Mouse (Mus musculus) CD4-positive, CD25-positive, alpha-beta regulatory T cell, adult 4 months (primary cell): Measurements from ENCODE around the gene Chit1. TPM values are rescaled to one million over a fixed set of nuclear protein-coding genes. Genes with fewer than 3 reads are reported as not detected.

Source experiments
- ATAC-seq: one replicate; pipeline ENCODE4 v1.8.0; 2017
- polyA plus RNA-seq, 2 experiments: library from polyadenylated mRNA; unstranded; fragments of 100-300 nt; shearing (Covaris generic); gene quantifications; one replicate each; pipeline ENCODE4 v1.2.1; 2017

Chit1 gene
- polyA plus RNA-seq, 2 experiments from 2014 or later: not detected

DNA sequence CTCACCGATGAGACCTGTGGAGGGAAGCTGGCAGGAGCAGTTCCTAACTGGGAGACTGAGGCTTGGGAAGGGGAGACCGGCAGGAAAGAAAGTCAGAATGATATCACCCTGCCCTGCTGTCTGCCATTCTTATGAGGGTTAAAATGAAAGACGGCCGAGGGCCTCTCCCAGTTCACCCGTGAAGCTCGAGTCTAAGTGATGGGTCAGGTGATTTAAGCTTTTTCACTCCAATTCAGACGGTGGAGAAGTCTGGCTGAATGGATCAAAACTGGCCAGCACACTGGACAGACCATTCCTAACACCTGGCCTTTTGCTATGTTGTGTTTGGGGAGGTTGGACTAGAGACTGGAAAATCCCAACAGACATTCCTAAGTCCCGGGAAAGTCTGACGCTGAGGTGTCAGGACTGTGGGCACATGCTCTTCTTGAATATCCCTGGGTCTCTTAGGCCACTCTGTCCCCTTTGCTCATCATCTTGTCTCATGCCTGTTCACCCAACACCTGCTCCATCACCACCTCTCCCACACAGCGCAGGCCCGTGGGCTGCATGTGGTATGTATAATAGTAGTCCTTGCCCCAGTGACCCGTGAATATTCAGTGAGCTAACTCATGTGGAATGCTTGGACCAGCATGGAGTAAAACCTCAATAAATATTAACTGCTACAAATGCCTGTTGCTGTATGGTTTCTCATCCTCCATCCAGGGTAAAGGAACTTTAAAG, 11.4 kb upstream of the Chit1 start:
- peak; percentile 38 for ATAC-seq

DNA sequence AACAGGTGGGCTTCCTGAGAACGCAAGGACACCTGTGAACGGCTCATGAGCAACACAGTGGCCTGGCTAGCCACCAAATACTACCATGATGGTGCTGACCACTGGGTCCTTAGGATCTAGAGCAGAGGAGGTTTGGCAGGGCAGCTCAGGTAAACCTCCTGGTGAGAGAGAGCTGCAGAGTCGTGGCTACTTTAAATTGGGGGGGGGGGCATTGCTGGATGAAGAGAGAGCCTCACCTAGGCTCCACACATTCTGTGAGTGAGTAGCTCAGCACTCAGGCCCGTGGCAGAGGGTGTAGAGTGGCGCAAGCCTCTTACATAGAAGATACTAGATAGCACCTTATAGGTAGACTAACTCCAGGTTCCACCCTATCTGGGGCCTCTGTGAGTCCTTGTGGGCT, 10.6 kb upstream of the Chit1 start:
- no peak for ATAC-seq

DNA sequence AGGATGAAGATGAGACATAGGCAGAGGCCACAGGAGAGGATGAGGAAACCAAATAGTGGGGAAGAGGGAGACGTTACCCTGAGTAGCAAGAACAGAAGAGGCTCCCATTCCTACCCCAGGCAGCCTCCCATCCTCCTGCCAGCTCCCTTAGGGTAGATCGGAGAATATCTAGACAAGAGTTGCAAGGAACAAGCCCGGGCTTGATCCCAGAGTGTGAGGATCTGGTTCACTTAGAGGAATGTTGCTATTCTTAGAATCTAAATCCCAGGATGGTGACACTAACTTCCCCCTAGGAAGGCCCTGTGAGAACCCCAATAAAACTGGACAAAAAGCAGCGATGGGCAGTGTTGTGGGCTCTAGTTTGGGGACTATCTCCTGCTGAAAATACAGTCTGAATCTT, 10.1 kb upstream of the Chit1 start:
- no peak for ATAC-seq

DNA sequence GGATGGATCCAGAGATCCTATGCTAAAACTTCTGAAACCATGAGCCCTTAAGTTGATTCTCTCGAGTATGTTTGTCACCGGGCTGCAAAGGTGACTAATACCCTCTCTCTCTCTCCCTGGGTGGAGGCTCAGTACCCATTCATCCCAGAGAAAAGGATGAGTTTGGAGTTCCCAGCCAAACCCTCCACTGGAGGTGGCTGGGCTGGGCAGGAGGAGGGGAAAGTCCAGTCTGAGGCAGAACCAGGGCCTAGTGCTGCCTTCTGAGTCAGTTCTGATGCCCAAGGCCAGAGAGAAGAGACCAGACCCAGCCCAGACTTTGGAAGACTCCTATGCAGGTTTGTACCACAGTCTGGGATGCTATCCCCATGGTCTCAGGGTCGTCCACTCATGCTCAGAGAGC, 9.4 kb upstream of the Chit1 start:
- no peak for ATAC-seq

DNA sequence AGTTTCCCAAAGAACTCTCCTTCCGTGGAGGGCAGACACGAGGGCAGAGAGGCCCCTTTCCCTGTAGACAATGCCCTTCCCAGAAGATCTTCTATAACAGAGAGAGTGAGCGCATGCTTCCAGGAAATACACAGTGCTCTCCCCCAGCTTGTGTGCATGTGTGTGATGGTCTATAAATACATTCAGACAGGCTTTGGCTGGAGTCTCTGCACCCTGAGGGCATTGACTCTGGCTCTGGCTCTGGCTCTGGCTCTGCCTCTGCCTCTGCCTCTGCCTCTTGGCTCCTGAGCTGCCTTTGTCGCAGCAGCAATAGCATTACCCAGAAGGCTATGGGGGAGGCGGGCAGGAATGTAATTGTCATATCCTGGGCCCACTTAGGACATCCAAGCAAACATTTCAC, 7.2 kb upstream of the Chit1 start:
- ATAC-seq: no peak

DNA sequence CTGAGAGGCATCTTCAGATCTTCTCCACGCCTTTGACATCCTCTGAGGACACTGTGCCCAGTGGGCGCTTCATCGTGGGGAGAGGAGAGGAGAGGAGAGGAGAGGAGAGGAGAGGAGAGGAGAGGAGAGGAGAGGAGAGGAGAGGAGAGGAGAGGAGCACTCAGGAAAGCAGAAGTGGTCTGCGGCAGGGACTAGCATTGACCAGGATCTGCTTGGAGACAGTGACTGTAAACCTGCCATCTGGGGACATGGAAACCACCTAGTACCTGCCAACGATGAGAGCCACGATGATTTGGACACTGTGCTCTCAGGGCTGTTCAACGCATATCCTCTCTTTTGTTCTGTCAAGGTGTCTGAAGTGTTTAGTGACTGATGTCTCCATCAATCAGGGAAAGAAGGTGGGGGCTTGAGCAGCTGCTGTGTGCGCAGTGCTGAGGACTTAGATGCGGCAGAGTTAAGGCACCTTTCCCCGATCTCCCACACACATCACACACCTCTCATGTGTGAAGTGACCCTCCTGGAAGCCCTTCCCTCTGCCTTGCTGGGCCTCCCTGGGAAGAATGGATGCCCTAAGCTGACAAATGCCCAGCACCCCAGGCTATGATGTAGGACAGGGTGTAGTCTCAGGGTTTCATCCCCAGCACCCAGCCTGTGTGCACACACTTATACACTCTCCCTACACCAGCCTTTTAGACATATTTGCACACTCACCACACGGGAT, 5.8 kb upstream of the Chit1 start:
- ATAC-seq: no peak

DNA sequence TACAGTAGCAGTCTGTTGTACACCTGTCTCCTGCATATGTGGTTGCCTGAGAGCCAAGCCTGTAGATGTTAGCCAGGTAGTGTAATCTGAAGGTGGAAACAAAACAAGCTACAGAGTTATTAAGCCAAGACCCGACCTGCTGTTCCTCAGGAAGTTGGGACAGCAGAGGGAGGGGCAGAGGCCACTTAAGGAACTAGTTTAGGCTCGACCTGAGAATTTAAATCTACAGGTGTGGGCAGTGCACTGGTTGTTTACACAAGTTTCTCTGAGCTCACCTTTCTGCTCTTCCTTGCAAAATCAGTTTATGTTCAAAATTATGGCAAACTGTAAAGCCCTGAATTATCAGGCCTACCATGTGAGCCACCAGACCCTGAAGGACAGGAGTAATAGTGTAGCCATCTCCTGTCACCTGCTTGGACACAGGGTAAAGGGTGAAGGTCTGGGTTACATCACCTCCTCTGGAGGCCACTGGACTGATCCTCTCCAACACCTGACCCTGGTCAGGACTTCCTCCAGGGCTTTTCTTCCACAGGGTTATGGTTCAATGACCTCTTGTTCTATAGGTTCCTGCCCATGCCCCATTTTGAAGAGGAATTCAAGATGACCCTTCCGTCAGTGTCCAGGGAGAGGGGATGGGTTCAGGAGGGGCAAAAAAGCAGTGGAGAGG, 5.1 kb upstream of the Chit1 start:
- ATAC-seq: no peak

DNA sequence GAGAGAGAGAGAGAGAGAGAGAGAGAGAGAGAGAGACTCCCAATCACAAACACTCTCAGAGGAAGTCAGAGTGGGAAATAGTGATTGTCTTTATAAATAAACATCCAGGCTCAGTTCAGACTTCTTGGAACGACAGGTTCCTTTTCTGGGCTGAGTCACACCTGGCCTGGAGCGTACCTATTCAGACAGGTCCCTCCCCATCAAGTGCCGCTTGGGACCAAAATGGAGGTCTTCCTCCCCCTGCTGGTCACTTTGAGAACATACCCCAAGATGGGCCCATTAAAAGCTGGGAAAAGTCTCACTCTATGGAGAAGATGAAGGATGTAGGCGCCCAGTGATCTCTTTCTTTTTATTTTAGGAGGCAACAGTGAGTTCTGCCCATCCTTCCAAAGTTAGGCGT, 4.3 kb upstream of the Chit1 start:
- peak; percentile 96 for ATAC-seq

DNA sequence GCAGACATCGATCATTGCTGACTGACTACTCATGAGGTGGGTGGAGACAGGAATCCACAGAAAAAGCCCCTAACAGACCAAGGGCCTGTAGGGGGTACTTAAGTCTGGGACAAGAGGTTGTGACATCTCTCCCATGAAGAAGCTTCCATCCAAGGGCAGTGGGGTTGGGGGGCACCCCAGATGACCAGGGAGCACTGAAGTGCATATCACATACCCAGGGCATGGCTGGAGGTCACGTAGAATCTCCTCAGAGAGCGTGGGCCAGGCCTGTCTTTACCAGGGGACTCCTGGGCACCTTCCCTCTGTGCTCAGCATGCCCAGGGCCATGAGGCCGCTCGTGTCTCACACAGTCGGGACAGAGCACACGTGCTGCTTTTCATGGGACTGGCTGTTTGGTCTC, 3.3 kb upstream of the Chit1 start:
- no peak for ATAC-seq

DNA sequence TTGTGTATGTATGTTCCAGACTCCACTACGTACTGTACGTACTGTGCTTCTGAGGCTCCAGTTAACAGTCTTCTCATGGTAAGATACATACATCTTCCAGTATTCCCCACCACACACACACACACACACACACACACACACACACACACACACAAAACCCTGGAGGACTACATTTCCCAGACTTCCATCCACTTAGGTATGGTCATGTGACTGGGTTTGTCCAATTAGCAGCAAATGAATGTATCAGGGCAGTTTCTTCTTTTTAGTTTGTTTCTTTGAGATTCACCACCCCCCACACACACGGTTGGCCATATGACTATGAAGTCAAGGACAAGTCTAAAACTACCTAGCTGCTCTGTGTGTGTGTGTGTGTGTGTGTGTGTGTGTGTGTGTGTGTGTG, 1.0 kb upstream of the Chit1 start:
- ATAC-seq: peak; percentile 35

DNA sequence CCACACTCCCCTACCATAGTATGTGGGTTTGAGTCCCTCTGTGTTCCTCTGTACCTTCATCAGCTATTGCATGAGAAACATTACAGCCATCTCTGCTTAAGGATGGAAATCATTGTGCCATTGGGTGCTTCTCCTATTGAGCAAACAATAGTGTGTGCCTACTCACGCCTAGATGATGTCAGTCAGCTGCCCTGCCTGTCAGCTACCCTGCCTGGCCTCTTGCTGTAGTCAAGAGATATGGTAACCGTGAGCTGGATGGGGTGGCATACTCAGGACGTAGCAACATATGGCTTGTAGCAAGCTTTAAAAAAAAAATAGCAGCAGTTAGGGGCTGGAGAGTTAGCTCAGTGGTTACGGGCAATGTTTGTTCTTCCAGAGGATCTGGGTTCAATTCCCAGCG, 593 bp upstream of the Chit1 start:
- no peak for ATAC-seq

DNA sequence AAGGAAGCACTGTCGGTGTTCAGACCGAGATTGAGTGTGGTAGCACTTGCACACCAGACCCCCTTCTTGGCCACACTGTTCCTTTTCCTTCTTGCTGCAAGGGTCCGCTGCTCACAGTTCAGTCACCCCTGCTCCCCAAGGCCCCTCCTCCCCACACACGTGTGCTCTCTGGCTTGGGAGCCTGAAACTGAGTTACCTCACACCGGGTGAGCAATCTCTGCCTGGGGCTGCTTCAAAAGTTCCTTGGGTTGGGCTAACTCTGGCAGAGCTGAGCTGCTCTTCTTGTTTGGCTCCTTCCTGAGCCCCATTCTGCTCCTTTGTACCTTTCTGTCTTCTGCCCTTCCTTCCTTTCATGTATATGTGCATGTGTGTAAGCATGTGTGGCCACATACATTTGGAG, 2.5 kb downstream of the Chit1 start:
- no peak for ATAC-seq

DNA sequence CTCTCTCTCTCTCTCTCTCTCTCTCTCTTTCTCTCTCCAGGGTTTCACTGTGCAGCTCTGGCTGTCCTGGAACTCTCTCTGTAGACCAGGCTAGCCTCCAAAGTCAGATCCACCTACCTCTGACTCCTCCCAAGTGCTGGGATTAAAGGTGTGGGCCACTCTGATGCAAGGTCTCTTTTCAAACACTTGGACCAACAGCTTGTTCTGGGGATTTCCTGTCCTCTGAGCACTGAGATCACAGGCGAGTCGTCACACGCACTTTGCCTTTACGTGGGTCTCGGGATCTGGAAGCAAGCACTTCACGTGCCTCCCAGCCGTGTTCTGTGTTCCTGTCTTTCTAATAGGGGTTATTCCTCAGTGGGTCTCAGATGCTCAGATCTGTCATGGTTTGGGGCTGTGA, 3.0 kb downstream of the Chit1 start:
- no peak for ATAC-seq

DNA sequence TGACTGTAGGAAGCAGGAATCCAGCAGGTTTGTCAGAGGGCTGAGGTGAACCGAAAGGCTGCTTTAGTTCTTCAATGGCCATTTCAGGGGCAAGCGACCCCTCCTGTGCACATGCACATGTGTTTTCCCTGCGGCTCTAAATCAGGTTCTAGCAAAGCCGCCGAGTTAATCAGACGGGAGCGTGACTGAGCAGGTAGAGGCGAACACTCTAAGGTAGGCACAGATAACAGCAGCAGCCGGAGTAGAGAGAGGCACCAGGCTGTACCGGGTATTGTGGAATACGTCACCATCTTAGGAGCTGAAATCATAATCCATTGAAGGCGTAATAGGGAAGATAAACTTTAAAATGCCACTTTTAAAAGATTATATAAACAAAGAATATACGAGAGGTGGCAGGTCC, 3.7 kb downstream of the Chit1 start:
- no peak for ATAC-seq

DNA sequence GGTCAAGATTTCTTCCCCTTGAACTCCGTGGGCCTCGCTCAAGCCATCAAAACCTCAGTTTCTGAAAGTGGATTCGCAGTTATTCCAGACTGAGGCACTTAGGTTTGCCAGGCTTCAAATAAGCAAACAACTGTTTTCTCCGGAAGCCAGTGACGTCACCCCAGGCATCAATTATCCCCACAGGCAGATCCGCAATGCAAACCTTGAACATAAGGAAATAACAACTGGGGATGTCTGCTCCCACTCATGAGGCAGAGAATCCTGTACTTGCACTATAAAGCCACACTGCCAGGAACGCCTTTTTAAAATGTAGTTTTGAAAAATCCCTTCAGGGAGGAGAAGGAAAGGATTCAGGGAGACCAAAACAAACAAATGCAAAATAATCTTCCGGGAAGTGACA, 4.4 kb downstream of the Chit1 start:
- ATAC-seq: no peak

DNA sequence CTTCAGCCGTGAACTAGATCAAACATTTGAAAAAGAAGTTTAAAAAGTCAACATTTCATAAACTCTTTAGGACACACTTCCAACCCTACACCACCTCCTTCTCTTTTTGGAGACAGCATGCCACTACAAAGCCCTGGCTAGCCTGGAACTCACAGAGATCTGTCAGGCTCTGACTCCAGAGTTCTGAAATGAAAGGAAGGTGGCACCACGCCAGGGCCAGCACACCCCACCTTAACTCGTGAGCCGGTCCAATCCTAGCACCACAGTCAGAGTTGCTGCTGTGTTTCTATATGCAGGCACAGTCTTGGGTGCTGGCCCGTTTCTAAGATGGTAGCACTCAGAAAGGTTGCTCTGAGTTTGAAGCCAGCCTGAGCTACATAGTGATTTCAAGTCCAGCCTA, 6.1 kb downstream of the Chit1 start:
- ATAC-seq: no peak

DNA sequence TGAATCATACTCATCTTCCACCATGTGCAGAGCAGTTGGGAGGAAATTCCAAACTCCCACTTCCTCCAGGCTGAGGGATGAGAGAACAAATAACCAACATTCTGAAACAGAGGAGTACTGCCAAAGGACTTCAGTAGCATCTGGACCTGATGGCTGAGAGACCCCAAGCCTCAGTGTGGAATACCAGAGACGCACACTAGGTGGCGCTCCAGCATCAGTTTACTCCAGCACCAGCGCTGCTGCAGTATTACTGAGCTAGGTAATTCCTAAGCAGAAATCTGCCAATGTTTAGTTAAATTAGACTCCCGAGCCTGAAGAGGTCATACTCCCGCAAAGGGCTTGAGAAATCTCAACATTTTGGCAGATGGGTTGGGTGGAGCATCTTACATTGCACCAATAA, 9.1 kb downstream of the Chit1 start:
- no peak for ATAC-seq

DNA sequence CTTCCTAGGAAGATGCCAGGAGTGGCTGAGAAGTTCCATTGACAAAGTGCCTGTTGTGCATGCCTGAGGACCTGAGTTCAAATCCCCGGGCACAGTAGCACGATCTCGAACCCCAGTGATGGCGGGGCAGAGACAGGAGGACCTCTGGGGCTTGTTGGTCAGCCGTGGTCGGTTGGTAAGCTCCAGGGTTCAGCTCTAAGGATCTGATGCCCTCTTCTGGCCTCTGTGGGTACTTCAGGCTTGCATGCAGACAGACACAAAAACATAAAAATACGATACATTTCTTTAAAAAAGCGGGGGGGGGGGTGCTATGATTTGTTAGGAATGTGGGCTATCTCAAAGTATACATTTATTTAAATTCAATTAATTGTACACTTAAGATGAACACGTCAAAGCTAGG, 11.2 kb downstream of the Chit1 start:
- no peak for ATAC-seq

DNA sequence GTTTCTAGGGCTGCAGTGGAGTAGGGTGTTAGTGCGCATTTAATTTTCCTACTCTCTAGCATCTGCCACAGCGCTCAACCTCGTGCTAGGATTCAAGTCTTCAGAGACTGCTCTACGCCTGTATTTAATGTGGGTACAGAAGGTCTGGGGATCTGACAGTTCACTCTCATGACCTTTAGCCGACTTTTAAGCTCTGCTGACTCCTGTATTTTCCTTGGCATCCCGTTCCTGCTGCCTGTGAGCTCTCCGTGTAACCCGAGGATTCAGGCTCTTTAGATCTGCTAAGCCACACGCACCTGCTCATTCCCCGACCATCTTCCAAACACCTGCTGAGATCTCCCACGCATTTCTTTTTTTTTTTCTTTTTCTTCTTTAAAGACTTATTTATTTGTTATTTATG, 22.3 kb downstream of the Chit1 start:
- no peak for ATAC-seq

DNA sequence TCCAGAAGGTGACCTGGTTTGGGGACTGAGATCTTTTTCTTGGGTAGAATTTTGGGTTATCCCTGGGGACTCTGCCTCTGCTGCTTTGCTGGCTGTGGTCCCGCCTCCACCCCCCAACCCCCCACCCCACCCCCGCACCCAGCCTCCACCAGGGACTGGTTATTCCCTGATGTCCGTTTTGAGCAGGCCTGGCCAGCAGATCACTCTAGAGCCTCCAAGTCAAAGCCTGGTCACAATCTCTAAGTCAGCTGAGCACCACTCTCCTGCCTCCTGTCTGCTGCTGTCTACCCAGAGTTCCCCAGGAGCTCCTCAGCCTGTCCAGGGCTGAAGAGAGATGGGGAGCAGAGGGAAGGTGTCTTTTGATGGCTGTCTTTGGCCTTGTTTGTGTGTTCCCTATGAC, 25.3 kb downstream of the Chit1 start:
- ATAC-seq: no peak

DNA sequence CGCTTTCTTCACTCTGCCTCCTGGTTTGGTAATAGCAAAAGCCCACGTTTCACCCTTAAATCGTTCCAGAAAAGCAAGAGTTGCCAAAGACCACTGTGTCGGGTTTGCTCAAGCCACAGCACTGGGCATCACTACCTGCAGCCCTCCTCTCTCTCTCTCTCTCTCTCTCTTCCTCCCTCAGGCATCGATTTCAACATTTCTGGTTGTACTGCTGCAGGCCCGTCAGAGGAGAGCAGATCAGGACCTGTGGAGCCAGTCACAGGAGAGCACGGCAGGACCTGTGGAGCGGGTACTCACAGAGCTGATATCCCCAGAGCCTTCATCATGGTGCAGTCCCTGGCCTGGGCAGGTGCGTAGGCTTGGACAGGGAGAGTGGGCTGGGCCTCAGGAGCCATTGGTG, 27.4 kb downstream of the Chit1 start:
- no peak for ATAC-seq

DNA sequence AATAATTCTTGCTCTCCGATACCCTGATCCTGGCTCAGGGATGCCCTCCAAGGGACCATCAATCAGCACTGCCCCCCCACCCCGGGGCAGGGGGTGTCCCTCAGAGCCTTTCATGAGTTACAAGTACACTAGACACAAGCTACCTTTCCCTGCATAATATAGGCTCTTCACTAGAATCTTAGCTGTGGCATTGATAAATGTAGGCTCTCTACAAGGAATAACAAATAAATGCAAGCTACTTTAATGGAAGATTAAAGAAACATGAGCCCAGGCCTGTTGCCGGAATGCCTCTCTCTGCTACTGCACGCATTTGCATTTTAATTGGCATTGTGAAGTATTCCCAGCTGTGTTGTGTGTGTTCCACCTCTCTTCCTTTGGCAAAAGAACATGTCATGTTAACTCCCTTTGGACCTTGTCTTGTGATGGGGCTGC, 31.3 kb downstream of the Chit1 start:
- ATAC-seq: no peak

DNA sequence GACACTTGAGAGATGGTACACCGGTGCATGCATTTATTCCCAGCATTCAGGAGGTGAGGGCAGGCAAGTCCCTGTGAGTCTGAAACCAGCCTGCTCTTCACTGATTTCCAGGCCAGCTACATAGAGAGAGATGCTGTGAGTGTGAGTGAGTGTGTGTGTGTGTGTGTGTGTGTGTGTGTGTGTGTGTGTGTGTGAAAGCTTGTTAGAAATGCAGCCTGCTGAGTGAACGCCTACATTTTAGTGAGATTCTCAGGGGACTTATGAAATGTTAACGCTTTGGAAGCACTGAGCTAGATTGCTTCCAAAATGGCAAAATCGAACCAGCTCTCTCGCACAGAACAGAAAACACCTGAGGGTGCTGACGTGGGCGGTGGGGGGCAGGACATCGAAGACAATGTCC, 35.0 kb downstream of the Chit1 start:
- no peak for ATAC-seq

DNA sequence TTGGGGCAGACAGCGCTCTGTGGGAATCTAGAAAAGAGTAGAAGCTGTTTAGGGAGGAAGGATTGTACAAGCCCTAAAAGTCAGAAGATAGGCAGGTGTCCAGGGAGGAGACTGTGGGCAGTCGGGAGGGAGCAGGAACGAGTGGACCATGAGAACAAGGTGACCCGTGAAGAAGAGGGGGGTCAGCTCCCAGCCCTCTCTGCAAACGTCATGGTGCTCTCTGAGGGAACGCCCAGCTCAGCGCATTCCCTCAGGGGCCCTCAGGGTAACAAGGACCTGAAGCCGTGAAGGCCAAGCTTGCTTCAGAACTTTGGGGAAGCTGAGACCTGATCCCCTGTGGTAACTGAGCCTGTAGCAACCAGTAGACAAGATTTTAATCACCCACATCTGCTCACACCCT, 39.0 kb downstream of the Chit1 start:
- no peak for ATAC-seq
